Mouse (Mus musculus) ES-CJ7 (cell line): ENCODE data around the gene Dffa.
"Not testable (repeated sequence)": the region's sequence is repeated elsewhere in the genome, so short reads cannot be mapped to it uniquely, and the experiment has no call there.

ENCODE experiments used
- DNase-seq: peaks from one replicate; pipeline ENCODE4 v3.0.0; 2011; ENCODE audit warnings: low read depth, low spot score

The Dffa gene

DNA sequence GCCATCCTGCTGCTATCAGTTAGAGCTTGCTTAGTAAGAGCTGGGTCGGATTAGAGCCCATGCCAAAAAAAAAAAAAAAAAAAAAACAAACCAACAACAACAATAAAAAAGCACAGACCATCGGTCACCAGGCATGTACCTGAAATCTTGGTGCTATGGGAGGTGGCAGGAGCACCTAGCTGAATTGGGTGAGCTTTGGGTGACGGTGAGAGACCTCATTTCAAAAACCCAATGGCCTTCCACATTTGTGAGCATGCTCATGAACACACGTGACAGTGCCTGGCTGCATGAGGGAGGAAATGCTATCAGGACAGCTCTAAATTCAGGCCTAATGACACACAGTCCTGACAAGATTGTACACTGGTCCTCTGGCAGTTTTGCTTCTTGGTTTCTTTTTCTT, 44.1 kb downstream of the Dffa start:
- DNase-seq: no peak

DNA sequence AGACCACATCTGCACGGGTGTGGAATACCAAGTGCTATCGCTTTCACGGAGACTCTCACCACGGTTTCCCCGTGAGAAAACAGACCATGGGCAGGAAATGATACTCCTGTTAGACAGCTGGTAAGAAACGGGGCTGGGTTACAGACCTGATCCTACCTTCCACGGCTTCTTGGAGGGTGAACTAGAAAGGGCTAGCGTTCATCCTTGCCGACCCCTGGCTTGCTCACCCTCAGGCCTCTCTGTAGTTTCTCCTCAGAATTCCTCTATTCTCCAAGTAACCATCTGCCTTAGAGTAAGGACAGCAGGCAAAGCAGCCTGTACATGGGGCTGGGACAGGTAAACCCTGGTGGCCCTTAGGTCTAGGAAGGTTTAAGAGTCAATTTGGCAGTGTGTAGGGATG, 45.2 kb downstream of the Dffa start:
- no peak for DNase-seq

GRCm38 (mm10) chr4:149149611-149150010, 45.7 kb downstream of the Dffa start:
- no peak for DNase-seq

GRCm38 (mm10) chr4:149150256-149150655, 46.3 kb downstream of the Dffa start:
- DNase-seq: no peak

DNA sequence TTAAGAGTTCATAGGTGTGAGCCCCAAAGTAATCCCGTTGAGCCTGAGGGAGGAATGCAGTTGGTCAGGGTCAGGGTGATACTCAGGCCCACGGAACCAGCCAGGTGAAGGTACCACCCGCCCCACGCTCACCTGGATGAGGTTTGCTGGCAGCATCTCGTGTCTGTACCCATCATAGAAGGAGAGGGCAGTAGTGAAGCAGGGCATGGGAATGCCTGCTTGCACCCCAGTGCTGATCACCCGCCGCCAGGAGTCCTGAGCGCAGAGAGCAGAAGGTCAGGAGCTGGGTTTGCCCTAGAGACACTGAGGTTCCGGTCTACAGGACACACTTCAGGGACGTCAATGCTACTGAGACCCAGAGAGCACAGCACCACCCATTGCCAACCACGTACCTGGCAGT, 46.8 kb downstream of the Dffa start:
- DNase-seq: no peak

- no peak for DNase-seq
These were observed 50.9 kb downstream of the Dffa start for GRCm38 (mm10) chr4:149154859-149155258.

GRCm38 (mm10) chr4:149155711-149156110, 51.8 kb downstream of the Dffa start:
- DNase-seq: no peak

DNA sequence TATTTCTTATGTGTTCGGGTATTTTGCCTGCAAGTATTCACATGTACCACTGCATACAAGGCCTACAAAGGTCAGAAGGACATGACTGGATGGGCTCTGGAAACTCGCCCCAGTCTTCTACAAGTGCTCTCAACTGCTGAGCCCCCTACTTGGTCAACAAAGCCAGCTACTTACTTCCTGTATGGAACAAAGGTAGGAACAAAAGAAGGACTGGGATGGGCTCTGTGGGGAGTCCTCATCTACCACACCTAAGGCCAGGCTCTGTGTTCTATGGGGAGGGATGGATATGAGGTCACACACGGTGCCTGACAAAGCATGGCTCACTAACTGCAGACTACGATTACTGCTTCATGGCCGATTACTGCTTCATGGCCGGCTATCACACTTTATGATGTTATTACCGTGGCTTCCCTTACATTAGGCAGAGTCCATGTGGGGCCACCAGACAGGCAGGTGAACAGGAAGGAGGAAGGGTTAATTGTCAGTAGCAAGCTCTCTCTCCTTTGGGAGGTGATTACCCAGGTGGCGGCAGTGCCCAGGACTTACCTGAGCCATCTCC, 53.5 kb downstream of the Dffa start:
- peak; percentile 89 for DNase-seq

GRCm38 (mm10) chr4:149159203-149159602, 55.3 kb downstream of the Dffa start:
- no peak for DNase-seq

- DNase-seq: no peak
These were observed 55.9 kb downstream of the Dffa start for GRCm38 (mm10) chr4:149159891-149160290.

DNA sequence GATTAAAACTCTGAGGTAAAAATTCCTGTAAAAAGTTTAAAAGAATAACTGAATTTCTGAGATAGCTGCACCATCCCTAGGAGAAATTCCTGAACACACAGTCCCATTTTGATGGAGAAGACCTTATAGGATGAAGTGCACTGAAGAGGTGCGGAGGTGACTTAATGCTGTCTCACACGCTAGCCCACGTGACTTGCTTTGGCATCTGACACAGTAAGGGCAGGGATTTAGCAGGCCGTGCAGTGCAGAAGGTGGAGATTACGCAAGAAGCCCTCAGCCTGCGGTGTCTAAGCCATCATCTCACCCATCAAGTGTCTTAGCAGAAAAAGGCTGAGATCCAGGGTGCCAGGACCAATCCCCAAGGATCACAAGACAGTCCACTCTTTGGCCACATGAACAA, 57.2 kb downstream of the Dffa start:
- peak; percentile 64 for DNase-seq

GRCm38 (mm10) chr4:149163196-149163595, 59.2 kb downstream of the Dffa start:
- DNase-seq: peak; percentile 43

DNA sequence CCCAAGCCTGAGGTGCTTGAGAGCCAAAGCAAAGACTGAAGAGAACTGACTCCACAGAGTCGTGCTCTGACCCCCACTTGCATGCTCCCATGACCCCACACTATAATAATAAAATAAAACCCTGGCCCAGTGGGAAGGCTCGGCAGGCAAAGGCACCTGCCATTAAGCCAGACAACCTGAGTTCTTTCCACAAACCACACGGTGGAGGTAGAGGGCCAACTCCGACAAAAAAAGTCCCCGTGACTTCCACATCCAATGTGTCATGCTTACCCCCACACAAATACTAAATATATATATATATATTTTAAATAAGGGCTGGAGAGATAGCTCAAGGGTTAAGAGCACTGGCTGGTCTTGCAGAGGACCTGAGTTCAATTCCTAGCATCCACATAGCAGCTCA, 60.2 kb downstream of the Dffa start:
- DNase-seq: no peak

GRCm38 (mm10) chr4:149166215-149166946, 62.4 kb downstream of the Dffa start, which contains the start of gene Pgd:
Gene Pgd, minus strand, starts transcription at chr4:149166771.
- DNase-seq: peak; percentile 96

GRCm38 (mm10) chr4:149166957-149167611, 63.1 kb downstream of the Dffa start:
- DNase-seq: peak; percentile 40

- DNase-seq: no peak
These were observed 64.1 kb downstream of the Dffa start for GRCm38 (mm10) chr4:149168016-149168415.

DNA sequence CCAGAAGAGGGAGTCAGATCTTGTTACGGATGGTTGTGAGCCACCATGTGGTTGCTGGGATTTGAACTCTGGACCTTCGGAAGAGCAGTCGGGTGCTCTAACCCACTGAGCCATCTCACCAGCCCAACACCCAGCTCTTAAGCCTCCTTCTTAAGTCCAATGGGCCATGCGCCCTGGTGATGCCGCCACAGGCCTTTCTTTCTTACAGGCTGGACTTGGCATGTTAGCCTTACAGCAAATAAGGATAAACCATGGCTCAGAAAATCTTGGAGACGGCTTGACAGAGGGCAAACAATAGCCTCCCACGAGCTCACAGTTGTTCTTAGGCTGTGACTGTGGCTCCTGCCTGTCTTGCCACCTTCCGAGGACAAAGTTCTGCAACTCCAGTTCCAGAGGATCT, 66.0 kb downstream of the Dffa start:
- DNase-seq: not testable (repeated sequence)
